Mouse (Mus musculus) ES-Bruce4 (cell line): Measurements from ENCODE around the gene Epo. TPM values are rescaled to one million over a fixed set of nuclear protein-coding genes. Genes with fewer than 3 reads are reported as not detected.

Experiments
- H3K27ac ChIP-seq: 2 replicates; pipeline ENCODE4 v1.5.1; 2012; ENCODE audit warnings: low read length, inconsistent platforms; ENCODE audit not compliant: insufficient read depth
- H3K27me3 ChIP-seq: 2 replicates; pipeline ENCODE4 v1.6.1; 2012; ENCODE audit warnings: mild to moderate bottlenecking, low read length, inconsistent platforms; ENCODE audit not compliant: control insufficient read depth, poor library complexity, insufficient read depth, severe bottlenecking
- H3K36me3 ChIP-seq: 2 replicates; pipeline ENCODE4 v1.6.1; 2012; ENCODE audit warnings: inconsistent platforms, mild to moderate bottlenecking, low read length, moderate library complexity; ENCODE audit not compliant: control insufficient read depth, poor library complexity, insufficient read depth, severe bottlenecking
- H3K4me1 ChIP-seq: one replicate; pipeline ENCODE4 v1.8.1; 2011; ENCODE audit warnings: low read length; ENCODE audit not compliant: control insufficient read depth, insufficient read depth
- H3K4me3 ChIP-seq: 2 replicates; pipeline ENCODE4 v1.5.1; 2011; ENCODE audit warnings: low read depth, mild to moderate bottlenecking, low read length
- H3K9ac ChIP-seq: 2 replicates; pipeline ENCODE4 v1.6.1; 2012; ENCODE audit warnings: low read depth, mild to moderate bottlenecking, inconsistent platforms; ENCODE audit not compliant: poor library complexity, severe bottlenecking
- H3K9me3 ChIP-seq: replicated peaks from 2 replicates; pipeline ENCODE4 v1.6.1; 2012; ENCODE audit warnings: mild to moderate bottlenecking, low read length, inconsistent platforms; ENCODE audit not compliant: control insufficient read depth, poor library complexity, insufficient read depth, severe bottlenecking
- CTCF ChIP-seq: IDR thresholded peaks from one replicate; pipeline ENCODE4 v1.8.1; 2011; ENCODE audit warnings: low read depth, low read length
- EP300 ChIP-seq: IDR thresholded peaks from 2 replicates; pipeline ENCODE4 v1.6.1; 2011; ENCODE audit warnings: low read depth, low read length; ENCODE audit not compliant: insufficient read depth
- POLR2A ChIP-seq: IDR thresholded peaks from one replicate; pipeline ENCODE4 v1.8.1; 2011; ENCODE audit warnings: low read length; ENCODE audit not compliant: insufficient read depth
- polyA plus RNA-seq: library from polyadenylated mRNA; stranded (reverse); fragments of >200 nt; gene quantifications from 2 replicates; pipeline ENCODE4 v1.2.4, GENCODE M21; 2011; ENCODE audit warnings: low read depth; ENCODE audit not compliant: missing spikeins, insufficient read depth, insufficient read length

Epo gene
- polyA plus RNA-seq, 1 experiment = not detected

- H3K4me1 ChIP-seq = no peaks in the 10 kb centered on the region
- H3K9me3 ChIP-seq = no peaks in the 10 kb centered on the region
- H3K9ac ChIP-seq = no peak overlapping the region
- no peaks in the 10 kb centered on the region for H3K27me3 ChIP-seq
- TF ChIP-seq CTCF = no peak
- TF ChIP-seq EP300 = no peak
- no peak for TF ChIP-seq POLR2A
- no peak overlapping the region for H3K27ac ChIP-seq
- no peaks in the 10 kb centered on the region for H3K36me3 ChIP-seq
- no peak overlapping the region for H3K4me3 ChIP-seq
These were observed 51.1 kb downstream of the Epo start for GRCm38 (mm10) chr5:137481897-137482296.

GRCm38 (mm10) chr5:137481138-137481537 is 51.9 kb downstream of the Epo start:
- H3K4me3 ChIP-seq = no peak overlapping the region
- H3K9me3 ChIP-seq = no peaks in the 10 kb centered on the region
- H3K4me1 ChIP-seq = no peaks in the 10 kb centered on the region
- no peak overlapping the region for H3K27ac ChIP-seq
- no peaks in the 10 kb centered on the region for H3K27me3 ChIP-seq
- H3K36me3 ChIP-seq = no peaks in the 10 kb centered on the region
- TF ChIP-seq CTCF (peak; percentile 27), POLR2A (no peak), EP300 (no peak)
- no peak overlapping the region for H3K9ac ChIP-seq

DNA sequence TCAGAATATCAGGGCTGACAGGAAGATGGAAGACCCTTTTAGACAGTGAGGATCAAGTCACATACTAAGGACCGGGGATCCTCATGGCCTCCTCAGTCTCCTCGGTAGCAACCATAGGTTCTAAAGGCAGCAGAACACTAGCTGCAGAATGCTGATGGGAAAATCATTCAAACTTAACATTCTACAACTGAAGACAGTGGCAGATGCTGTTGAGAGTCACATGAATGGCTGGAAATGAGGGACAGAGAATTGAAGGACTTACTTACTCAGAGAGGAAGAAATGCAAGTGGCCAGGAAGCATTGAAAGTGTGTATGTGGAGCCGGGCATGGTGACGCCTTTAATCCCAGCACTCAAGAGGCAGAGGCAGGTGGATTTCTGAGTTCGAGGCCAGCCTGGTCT is 56.1 kb downstream of the Epo start, which contains the start of gene Zan:
Gene Zan (minus strand): TSS at position 101 of the 400 bp plus-strand sequence.
- Histone ChIP-seq H3K27ac (no peak within 1 kb of the TSS), H3K27me3 (no peaks in the 10 kb centered on the region), H3K9ac (no peak within 1 kb of the TSS), H3K9me3 (no peaks in the 10 kb centered on the region), H3K4me1 (no peaks in the 10 kb centered on the region), H3K4me3 (no peak within 1 kb of the TSS), H3K36me3 (no peaks in the 10 kb centered on the region)
- TF ChIP-seq POLR2A = no peak
- no peak for TF ChIP-seq CTCF
- TF ChIP-seq EP300 = no peak

GRCm38 (mm10) chr5:137474351-137474750 is 58.7 kb downstream of the Epo start:
- Histone ChIP-seq H3K27ac (no peak overlapping the region), H3K36me3 (no peaks in the 10 kb centered on the region), H3K4me1 (no peaks in the 10 kb centered on the region), H3K9ac (no peak overlapping the region), H3K9me3 (no peaks in the 10 kb centered on the region), H3K27me3 (no peaks in the 10 kb centered on the region), H3K4me3 (no peak overlapping the region)
- TF ChIP-seq CTCF = no peak
- TF ChIP-seq POLR2A = no peak
- TF ChIP-seq EP300 = no peak

- no peaks in the 10 kb centered on the region for H3K27me3 ChIP-seq
- no peak overlapping the region for H3K27ac ChIP-seq
- H3K9me3 ChIP-seq = no peaks in the 10 kb centered on the region
- no peaks in the 10 kb centered on the region for H3K4me1 ChIP-seq
- TF ChIP-seq CTCF = no peak
- no peak for TF ChIP-seq EP300
- TF ChIP-seq POLR2A = no peak
- H3K36me3 ChIP-seq = no peaks in the 10 kb centered on the region
- no peak overlapping the region for H3K9ac ChIP-seq
- H3K4me3 ChIP-seq = no peak overlapping the region
These were observed 60.7 kb downstream of the Epo start for GRCm38 (mm10) chr5:137472252-137472904.

DNA sequence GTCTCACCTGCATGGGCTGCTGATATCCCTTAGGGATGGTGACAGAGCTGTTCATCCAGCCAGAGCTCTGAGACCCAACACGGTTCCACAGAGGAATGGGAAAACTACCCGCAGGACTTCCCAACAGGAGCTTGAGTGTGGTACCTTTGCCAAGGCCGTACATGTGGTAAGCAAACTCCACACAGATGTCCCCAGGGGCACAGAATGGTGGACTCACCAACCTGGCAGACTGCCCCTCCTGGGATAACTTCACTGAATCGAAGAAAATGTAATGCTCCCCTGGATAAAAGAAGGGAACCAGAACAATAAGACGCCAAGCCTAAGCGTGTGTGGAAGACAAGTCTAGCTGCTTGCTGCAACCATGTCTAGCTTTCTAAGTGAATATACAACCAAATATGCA is 66.1 kb downstream of the Epo start:
- no peak overlapping the region for H3K4me3 ChIP-seq
- no peaks in the 10 kb centered on the region for H3K4me1 ChIP-seq
- H3K9me3 ChIP-seq = no peaks in the 10 kb centered on the region
- no peaks in the 10 kb centered on the region for H3K27me3 ChIP-seq
- H3K36me3 ChIP-seq = no peaks in the 10 kb centered on the region
- TF ChIP-seq EP300 (no peak), POLR2A (no peak), CTCF (no peak)
- no peak overlapping the region for H3K27ac ChIP-seq
- H3K9ac ChIP-seq = no peak overlapping the region
